Mouse (Mus musculus): Measurements from ENCODE around the gene Epha2.

The Epha2 gene

GRCm38 (mm10) chr4:141304223-141304611, 3.2 kb downstream of the Epha2 start:
- DNase-seq: no peak

GRCm38 (mm10) chr4:141306057-141306456, 5.0 kb downstream of the Epha2 start:
- DNase-seq: no peak

GRCm38 (mm10) chr4:141308381-141308780, 7.3 kb downstream of the Epha2 start:
- DNase-seq: no peak

- no peak for DNase-seq
Observed at GRCm38 (mm10) chr4:141308857-141309772, 8.1 kb downstream of the Epha2 start.

GRCm38 (mm10) chr4:141309773-141310145, 8.7 kb downstream of the Epha2 start:
- DNase-seq: no peak

GRCm38 (mm10) chr4:141310191-141310606, 9.2 kb downstream of the Epha2 start:
- DNase-seq: no peak

GRCm38 (mm10) chr4:141311078-141311477, 10.0 kb downstream of the Epha2 start:
- DNase-seq: no peak

GRCm38 (mm10) chr4:141311506-141311905, 10.5 kb downstream of the Epha2 start:
- DNase-seq: no peak

- DNase-seq: no peak
Observed at GRCm38 (mm10) chr4:141311908-141312307, 10.9 kb downstream of the Epha2 start.

- no peak for DNase-seq
Observed at GRCm38 (mm10) chr4:141312513-141313131, 11.6 kb downstream of the Epha2 start.

GRCm38 (mm10) chr4:141313481-141313880, 12.4 kb downstream of the Epha2 start:
- no peak for DNase-seq

- DNase-seq: no peak
Observed at GRCm38 (mm10) chr4:141313924-141314323, 12.9 kb downstream of the Epha2 start.

- DNase-seq: no peak
Observed at GRCm38 (mm10) chr4:141314745-141315144, 13.7 kb downstream of the Epha2 start.

GRCm38 (mm10) chr4:141316023-141316422, 15.0 kb downstream of the Epha2 start:
- no peak for DNase-seq

- no peak for DNase-seq
Observed at GRCm38 (mm10) chr4:141316498-141317180, 15.6 kb downstream of the Epha2 start.

GRCm38 (mm10) chr4:141317914-141318313, 16.9 kb downstream of the Epha2 start:
- no peak for DNase-seq

- no peak for DNase-seq
Observed at GRCm38 (mm10) chr4:141322526-141322925, 21.5 kb downstream of the Epha2 start.

- no peak for DNase-seq
Observed at GRCm38 (mm10) chr4:141324771-141325191, 23.7 kb downstream of the Epha2 start.

GRCm38 (mm10) chr4:141325636-141326035, 24.6 kb downstream of the Epha2 start:
- DNase-seq: no peak

GRCm38 (mm10) chr4:141327075-141327474, 26.0 kb downstream of the Epha2 start:
- no peak for DNase-seq

- DNase-seq: no peak
Observed at GRCm38 (mm10) chr4:141328742-141329141, 27.7 kb downstream of the Epha2 start.

GRCm38 (mm10) chr4:141329968-141330367, 28.9 kb downstream of the Epha2 start:
- no peak for DNase-seq

- no peak for DNase-seq
Observed at GRCm38 (mm10) chr4:141331446-141331845, 30.4 kb downstream of the Epha2 start.

GRCm38 (mm10) chr4:141332258-141332657, 31.2 kb downstream of the Epha2 start:
- no peak for DNase-seq

All from right cerebral cortex, postnatal 4 days (tissue).